Mouse (Mus musculus) lung, postnatal 0 days (tissue): Measurements from ENCODE around the gene Acyp1. TPM values are rescaled to one million over a fixed set of nuclear protein-coding genes. Genes with fewer than 3 reads are reported as not detected.

Experiments
- ATAC-seq: fragments of 200-750 bp; cut with Nextera tagmentation; 2 replicates; pipeline ENCODE4 v1.8.0; 2017; ENCODE audit warnings: moderate library complexity
- DNase-seq: peaks from one replicate; pipeline ENCODE4 v3.0.0-alpha.2; 2016; ENCODE audit warnings: low spot score
- H3K27ac ChIP-seq: fragments of 300-500 bp; sonication (generic); 2 replicates; pipeline ENCODE4 v1.5.1; 2014; ENCODE audit warnings: antibody characterized with exemption, mild to moderate bottlenecking, low read length, mixed read lengths
- H3K27me3 ChIP-seq: fragments of 300-500 bp; sonication (generic); replicated peaks from 2 replicates; pipeline ENCODE4 v1.6.1; 2014; ENCODE audit warnings: low read length, mixed read lengths; ENCODE audit not compliant: insufficient read depth
- H3K36me3 ChIP-seq: fragments of 300-500 bp; sonication (generic); 2 replicates; pipeline ENCODE4 v1.6.1; 2014; ENCODE audit warnings: low read length, mixed read lengths; ENCODE audit not compliant: insufficient read depth
- H3K4me1 ChIP-seq: fragments of 300-500 bp; sonication (generic); 2 replicates; pipeline ENCODE4 v1.6.1; 2014; ENCODE audit warnings: antibody characterized with exemption, low read depth, low read length, mixed read lengths; ENCODE audit not compliant: insufficient read depth
- H3K4me2 ChIP-seq: fragments of 300-500 bp; sonication (generic); replicated peaks from 2 replicates; pipeline ENCODE4 v1.6.1; 2014; ENCODE audit warnings: low read depth, mild to moderate bottlenecking, low read length, moderate library complexity, mixed read lengths
- H3K4me3 ChIP-seq: fragments of 300-500 bp; sonication (generic); 2 replicates; pipeline ENCODE4 v1.5.1; 2014; ENCODE audit warnings: low read depth, low read length
- H3K9ac ChIP-seq: fragments of 300-500 bp; sonication (generic); replicated peaks from 2 replicates; pipeline ENCODE4 v1.6.1; 2014; ENCODE audit warnings: low read depth, mild to moderate bottlenecking
- H3K9me3 ChIP-seq: fragments of 300-500 bp; sonication (generic); 2 replicates; pipeline ENCODE4 v1.6.1; 2016; ENCODE audit warnings: low read length, mixed read lengths
- CTCF ChIP-seq: IDR thresholded peaks from 2 replicates; pipeline ENCODE4 v1.5.1; 2016; ENCODE audit warnings: antibody characterized with exemption, mild to moderate bottlenecking
- EP300 ChIP-seq: IDR thresholded peaks from 2 replicates; pipeline ENCODE4 v1.6.1; 2016; ENCODE audit warnings: antibody characterized with exemption, mild to moderate bottlenecking, control low read depth
- WGBS: fragments of 180-500 bp; shearing (Covaris S2); extraction: QIAGEN DNeasy Blood & Tissue Kit; methylation state at CpG from one replicate; pipeline ENCODE4 v1.1.7; 2014; 5-methylcytosine and 5-hydroxymethylcytosine counted together
- polyA plus RNA-seq: library from polyadenylated mRNA; unstranded; fragments of >200 nt; fragmentation: Nextera tagmentation; extraction: Ambion mirVana; gene quantifications from 2 replicates; pipeline ENCODE4 v1.2.1, GENCODE M21; 2015

Gene Acyp1
- 54.9 and 68.2 TPM in 2 replicates for polyA plus RNA-seq

GRCm38 (mm10) chr12:85287809-85288485 lies at the start of gene Acyp1:
TSS of gene Acyp1 (minus strand) at chr12:85288438.
- peak within 1 kb of the TSS; percentile 46 for H3K9ac ChIP-seq
- DNase-seq (peak; percentile 45), ATAC-seq (peak; percentile 59)
- 11% methylated on average over 21 of the region's 21 CpGs for WGBS
- peak within 1 kb of the TSS; percentile 77 for H3K4me2 ChIP-seq
- H3K27me3 ChIP-seq: no peaks in the 10 kb centered on the region
- no peaks in the 10 kb centered on the region for H3K36me3 ChIP-seq
- peaks cover 4% of the 10 kb centered on the region; the same call in 1 of the 2 replicates for H3K4me1 ChIP-seq
- TF ChIP-seq CTCF (no peak), EP300 (no peak)
- H3K4me3 ChIP-seq: peak within 1 kb of the TSS; percentile 46
- peak within 1 kb of the TSS; percentile 71 for H3K27ac ChIP-seq
- no peaks in the 10 kb centered on the region for H3K9me3 ChIP-seq

- ATAC-seq: no peak
- H3K27me3 ChIP-seq: no peaks in the 10 kb centered on the region
- no peak for DNase-seq
- WGBS: 64% methylated on average over 6 of the region's 6 CpGs
- no peak overlapping the region for H3K4me3 ChIP-seq
- TF ChIP-seq CTCF (no peak), EP300 (0 out of 2 replicates have a peak, but pooled peaks have one; percentile 50)
- H3K9me3 ChIP-seq: no peaks in the 10 kb centered on the region
- peaks cover 4% of the 10 kb centered on the region; the same call in 1 of the 2 replicates for H3K4me1 ChIP-seq
- H3K4me2 ChIP-seq: peak overlapping the region; percentile 83; the same call in 1 of the 2 replicates
- no peak overlapping the region for H3K27ac ChIP-seq
- H3K36me3 ChIP-seq: peaks cover 22% of the 10 kb centered on the region
- H3K9ac ChIP-seq: no peak overlapping the region
Observed at GRCm38 (mm10) chr12:85337567-85338311, 49.5 kb upstream of the Acyp1 start.

GRCm38 (mm10) chr12:85330153-85330552 lies 41.9 kb upstream of the Acyp1 start:
- no peak for TF ChIP-seq CTCF
- TF ChIP-seq EP300: no peak
- Histone ChIP-seq H3K36me3 (peaks cover 47% of the 10 kb centered on the region), H3K4me1 (no peaks in the 10 kb centered on the region), H3K4me3 (no peak overlapping the region), H3K9me3 (no peaks in the 10 kb centered on the region), H3K4me2 (no peak overlapping the region), H3K27ac (no peak overlapping the region), H3K9ac (no peak overlapping the region), H3K27me3 (no peaks in the 10 kb centered on the region)
- peak; percentile 44 for DNase-seq
- ATAC-seq: peak; percentile 33; the same call in 1 of the 2 replicates
- WGBS: 68% methylated on average over 7 of the region's 7 CpGs

- no peak for TF ChIP-seq CTCF
- H3K9ac ChIP-seq: no peak overlapping the region
- no peaks in the 10 kb centered on the region for H3K4me1 ChIP-seq
- peaks cover 49% of the 10 kb centered on the region; the same call in 1 of the 2 replicates for H3K36me3 ChIP-seq
- no peaks in the 10 kb centered on the region for H3K27me3 ChIP-seq
- H3K27ac ChIP-seq: no peak overlapping the region
- WGBS: 82% methylated on average over 3 of the region's 3 CpGs
- H3K4me2 ChIP-seq: no peak overlapping the region
- DNase-seq (no peak), ATAC-seq (no peak)
- H3K4me3 ChIP-seq: no peak overlapping the region
- no peaks in the 10 kb centered on the region for H3K9me3 ChIP-seq
Observed at GRCm38 (mm10) chr12:85308651-85309050, 20.4 kb upstream of the Acyp1 start.

- H3K27ac ChIP-seq: no peak overlapping the region
- peak; percentile 99 for TF ChIP-seq CTCF
- no peak for TF ChIP-seq EP300
- DNase-seq (peak; percentile 92), ATAC-seq (peak; percentile 86)
- WGBS: 40% methylated on average over 16 of the region's 16 CpGs
- peaks cover 49% of the 10 kb centered on the region; the same call in 1 of the 2 replicates for H3K36me3 ChIP-seq
- no peak overlapping the region for H3K4me2 ChIP-seq
- no peaks in the 10 kb centered on the region for H3K4me1 ChIP-seq
- H3K27me3 ChIP-seq: no peaks in the 10 kb centered on the region
- H3K9me3 ChIP-seq: no peaks in the 10 kb centered on the region
- H3K4me3 ChIP-seq: no peak overlapping the region
- H3K9ac ChIP-seq: no peak overlapping the region
Observed at GRCm38 (mm10) chr12:85305247-85305892, 17.1 kb upstream of the Acyp1 start.

GRCm38 (mm10) chr12:85304725-85305124 lies 16.5 kb upstream of the Acyp1 start:
- WGBS: 67% methylated on average over 4 of the region's 4 CpGs
- H3K4me3 ChIP-seq: no peak overlapping the region
- no peaks in the 10 kb centered on the region for H3K9me3 ChIP-seq
- H3K9ac ChIP-seq: no peak overlapping the region
- TF ChIP-seq CTCF (no peak), EP300 (no peak)
- no peak overlapping the region for H3K27ac ChIP-seq
- DNase-seq (no peak), ATAC-seq (peak; percentile 19; the same call in 1 of the 2 replicates)
- no peaks in the 10 kb centered on the region for H3K27me3 ChIP-seq
- H3K4me1 ChIP-seq: no peaks in the 10 kb centered on the region
- H3K36me3 ChIP-seq: peaks cover 46% of the 10 kb centered on the region; the same call in 1 of the 2 replicates
- no peak overlapping the region for H3K4me2 ChIP-seq
